Mouse (Mus musculus): ENCODE measurements around the gene Tcf21.

- TF ChIP-seq CTCF (conservative IDR thresholded peaks at IDR 0.05; ENCODE audit: low read length): no peak
- no peak for TF ChIP-seq POU5F1 (IDR thresholded peaks at IDR 0.05; ENCODE audit: borderline replicate concordance, low read length)
Observed at GRCm38 (mm10) chr10:22845351-22845750, 25.4 kb upstream of the Tcf21 start.
